Mouse (Mus musculus) MEL (cell line): ENCODE measurements around the gene Rnaseh2b. TPM values are rescaled to one million over a fixed set of nuclear protein-coding genes. Genes with fewer than 3 reads are reported as not detected.

Experiments
- DNase-seq: peaks from one replicate; pipeline ENCODE4 v3.0.0; 2011; ENCODE audit warnings: low read depth, low spot score
- H3K27ac ChIP-seq: 2 replicates; pipeline ENCODE4 v1.5.1; 2012; ENCODE audit warnings: low read depth, mild to moderate bottlenecking, control low read depth, low read length, moderate library complexity; ENCODE audit not compliant: control insufficient read depth
- H3K27me3 ChIP-seq, 2 experiments: fragments of 150-350 bp in 1 of 2; sonication (generic) in 1 of 2; 2 replicates each; pipeline ENCODE4 v1.6.1; 2012; ENCODE audit warnings: low read length in 2 of 2, mild to moderate bottlenecking in 2 of 2, improper control_type of control experiment in 1 of 2, moderate library complexity in 1 of 2; ENCODE audit not compliant: insufficient read depth in 2 of 2, control insufficient read depth in 1 of 2
- H3K36me3 ChIP-seq, 2 experiments: 2 replicates each; pipeline ENCODE4 v1.6.1; 2012 to 2014; ENCODE audit warnings: low read length in 2 of 2, improper control_type of control experiment in 1 of 2, inconsistent platforms in 1 of 2, mild to moderate bottlenecking in 1 of 2; ENCODE audit not compliant: insufficient read depth in 2 of 2, control insufficient read depth in 1 of 2
- H3K4me1 ChIP-seq, 2 experiments: fragments of 150-350 bp in 1 of 2; sonication (generic) in 1 of 2; 2 replicates each; pipeline ENCODE4 v1.6.1; 2012; ENCODE audit warnings: low read length in 2 of 2, improper control_type of control experiment in 1 of 2, mild to moderate bottlenecking in 1 of 2; ENCODE audit not compliant: insufficient read depth in 2 of 2, control insufficient read depth in 1 of 2
- H3K4me3 ChIP-seq, 2 experiments: fragments of 150-350 bp in 1 of 2; sonication (generic) in 1 of 2; 2 replicates each; pipeline ENCODE4 v1.5.1; 2012; ENCODE audit warnings: low read depth in 2 of 2, low read length in 2 of 2, mild to moderate bottlenecking in 2 of 2, moderate library complexity in 2 of 2, control low read depth in 1 of 2, improper control_type of control experiment in 1 of 2; ENCODE audit not compliant: control insufficient read depth in 1 of 2, insufficient read depth in 1 of 2
- H3K79me2 ChIP-seq: 2 replicates; pipeline ENCODE4 v1.6.1; 2012; ENCODE audit warnings: mild to moderate bottlenecking, low read length, moderate library complexity; ENCODE audit not compliant: control insufficient read depth, poor library complexity, insufficient read depth
- H3K9ac ChIP-seq: 2 replicates; pipeline ENCODE4 v1.6.1; 2012; ENCODE audit warnings: low read depth, mild to moderate bottlenecking, control low read depth, low read length, moderate library complexity; ENCODE audit not compliant: control insufficient read depth, poor library complexity, severe bottlenecking
- H3K9me3 ChIP-seq: fragments of 150-350 bp; sonication (generic); replicated peaks from 2 replicates; pipeline ENCODE4 v1.6.1; 2012; ENCODE audit warnings: mild to moderate bottlenecking, low read length, improper control_type of control experiment, moderate library complexity; ENCODE audit not compliant: insufficient read depth
- CHD2 ChIP-seq: IDR thresholded peaks from 2 replicates; pipeline ENCODE4 v1.6.1; 2011; ENCODE audit warnings: low read length, improper control_type of control experiment
- CTCF ChIP-seq, 3 experiments: IDR thresholded peaks in 2 of 3; conservative IDR thresholded peaks in 1 of 3; 2 replicates each; pipeline ENCODE4 v1.5.1; 2011 to 2012; ENCODE audit warnings: low read length in 3 of 3, low read depth in 2 of 3, mild to moderate bottlenecking in 2 of 3, improper control_type of control experiment in 1 of 3, inconsistent platforms in 1 of 3, mixed read lengths in 1 of 3, moderate library complexity in 1 of 3; ENCODE audit not compliant: control insufficient read depth in 1 of 3, insufficient read depth in 1 of 3, poor library complexity in 1 of 3, severe bottlenecking in 1 of 3
- ELF1 ChIP-seq: IDR thresholded peaks from 2 replicates; pipeline ENCODE4 v1.6.1; 2014; ENCODE audit warnings: low read depth, mild to moderate bottlenecking, inconsistent platforms, low read length, improper control_type of control experiment, moderate library complexity
- NELFE ChIP-seq: IDR thresholded peaks from 2 replicates; pipeline ENCODE4 v1.6.1; 2011; ENCODE audit warnings: low read depth, low read length, improper control_type of control experiment
- NRF1 ChIP-seq: IDR thresholded peaks from 2 replicates; pipeline ENCODE4 v1.6.1; 2014; ENCODE audit warnings: low read depth, mild to moderate bottlenecking, inconsistent platforms, low read length, improper control_type of control experiment, moderate library complexity; ENCODE audit not compliant: poor library complexity, insufficient read depth, severe bottlenecking
- POLR2A ChIP-seq, 2 experiments: IDR thresholded peaks; 2 replicates each; pipeline ENCODE4 v1.6.1; 2011 to 2012; ENCODE audit warnings: low read length in 2 of 2, mild to moderate bottlenecking in 2 of 2, control low read depth in 1 of 2, improper control_type of control experiment in 1 of 2, low read depth in 1 of 2, moderate library complexity in 1 of 2; ENCODE audit not compliant: control insufficient read depth in 1 of 2, insufficient read depth in 1 of 2, poor library complexity in 1 of 2
- RAD21 ChIP-seq: IDR thresholded peaks from 2 replicates; pipeline ENCODE4 v1.6.1; 2011; ENCODE audit warnings: mild to moderate bottlenecking, low read depth, low read length, improper control_type of control experiment
- SMC3 ChIP-seq: IDR thresholded peaks from 2 replicates; pipeline ENCODE4 v1.6.1; 2011; ENCODE audit warnings: low read depth, low read length, improper control_type of control experiment
- TCF12 ChIP-seq: IDR thresholded peaks from 2 replicates; pipeline ENCODE4 v1.6.1; 2014; ENCODE audit warnings: low read depth, mild to moderate bottlenecking, inconsistent platforms, low read length, improper control_type of control experiment, moderate library complexity
- polyA plus RNA-seq, 2 experiments: library from polyadenylated mRNA; stranded (reverse) in 1 of 2; unstranded in 1 of 2; fragments of >175 nt in 1 of 2; fragments of >200 nt in 1 of 2; gene quantifications; 2 replicates each; pipeline versions ENCODE4 v1.2.1 to v1.2.4; 2012; ENCODE audit warnings: low replicate concordance in 2 of 2, low read depth in 1 of 2; ENCODE audit not compliant: insufficient read length in 2 of 2, insufficient read depth in 1 of 2, missing spikeins in 1 of 2
- total RNA-seq: library from RNA; depleted of rRNA; stranded (reverse); fragments of 300-350 nt; gene quantifications from 2 replicates; pipeline ENCODE4 v1.2.3, GENCODE M21; 2012

The Rnaseh2b gene
- total and polyA plus RNA-seq, 3 experiments: 50.2 to 412 (median 88.2) TPM

DNA sequence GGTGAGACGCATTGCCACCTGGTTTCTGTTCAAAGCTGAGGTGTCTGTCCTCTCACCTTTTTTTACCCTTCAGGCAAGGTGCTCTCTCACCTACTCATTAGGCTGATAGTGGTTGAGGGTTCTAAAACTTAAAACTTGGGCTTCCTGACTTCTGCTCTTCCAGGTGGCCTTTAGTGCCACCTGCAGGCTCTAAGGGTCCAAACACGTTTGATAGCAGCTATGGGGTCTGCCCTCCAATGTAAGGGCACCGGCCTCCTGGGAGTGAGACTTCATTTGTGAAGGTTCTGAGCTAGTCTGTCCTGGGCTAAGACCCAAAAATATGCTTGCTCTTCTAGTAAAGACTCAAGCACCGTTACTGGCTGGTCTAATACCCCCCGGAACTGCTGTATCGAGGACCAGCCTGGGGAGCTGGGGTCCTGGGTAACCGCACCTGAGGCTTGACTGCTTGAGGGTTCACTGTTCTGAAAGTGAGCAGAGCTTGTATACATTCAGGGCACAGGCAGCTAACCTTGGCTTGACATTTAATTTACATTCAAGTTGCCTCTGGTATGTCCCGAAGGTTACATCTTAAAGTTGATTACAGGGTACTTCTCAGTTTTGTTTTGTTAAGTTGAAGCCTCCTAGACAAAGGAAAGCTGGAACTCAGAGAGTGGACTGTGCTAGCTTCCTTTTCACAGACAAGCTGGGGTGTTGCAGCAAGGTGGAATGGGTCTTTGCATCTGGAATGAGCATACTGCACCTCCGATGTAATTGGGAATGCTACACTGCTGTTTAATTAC is 41.7 kb downstream of the Rnaseh2b start:
- peak; percentile 45 for DNase-seq
- H3K79me2 ChIP-seq: peaks cover 36% of the 10 kb centered on the region
- no peak overlapping the region for H3K4me3 ChIP-seq
- no peaks in the 10 kb centered on the region for H3K27me3 ChIP-seq
- no peaks in the 10 kb centered on the region for H3K9me3 ChIP-seq
- no peak overlapping the region for H3K9ac ChIP-seq
- peak; percentile 12 to 46 (median 38); a peak in 4 of 6 replicates for TF ChIP-seq CTCF (IDR thresholded peaks at IDR 0.05 in 2 of 3, conservative IDR thresholded peaks at IDR 0.05 in 1 of 3; ENCODE audit: control insufficient read depth in 1 of 3, insufficient read depth in 1 of 3, low read depth in 2 of 3, low read length in 3 of 3, poor library complexity in 1 of 3, severe bottlenecking in 1 of 3)
- 0 out of 2 replicates have a peak, but pooled peaks have one; percentile 30 for TF ChIP-seq SMC3
- TF ChIP-seq ELF1: no peak
- peak; percentile 11 for TF ChIP-seq RAD21
- peaks cover 0 to 20% of the 10 kb centered on the region in 2 experiments; a peak in 2 of 4 replicates for H3K36me3 ChIP-seq
- no peak overlapping the region for H3K27ac ChIP-seq
- peaks cover 5 to 19% of the 10 kb centered on the region in 2 experiments; a peak in 3 of 4 replicates for H3K4me1 ChIP-seq

DNA sequence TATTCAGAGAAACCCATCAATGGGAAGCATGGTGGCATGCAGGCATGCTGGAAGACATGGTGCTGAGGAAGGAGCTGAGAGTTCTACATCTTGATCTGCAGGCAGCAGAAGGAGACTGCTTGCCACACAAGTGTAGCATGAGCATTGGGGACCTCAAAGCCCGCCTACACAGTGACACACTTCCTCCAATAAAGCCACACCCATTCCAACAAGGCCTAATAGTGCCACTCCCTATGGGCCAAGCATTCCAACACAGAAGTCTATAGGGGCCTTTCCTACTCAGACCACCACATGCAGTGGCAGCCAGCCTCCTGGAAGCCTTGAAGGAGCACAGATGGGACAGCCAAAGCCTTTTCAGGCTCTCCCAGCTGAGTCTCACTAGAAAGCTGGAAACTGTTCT is 46.8 kb downstream of the Rnaseh2b start:
- H3K9ac ChIP-seq: no peak overlapping the region
- no peaks in the 10 kb centered on the region for H3K27me3 ChIP-seq
- H3K27ac ChIP-seq: no peak overlapping the region
- H3K4me1 ChIP-seq: peaks cover 24 to 26% of the 10 kb centered on the region in 2 experiments
- H3K79me2 ChIP-seq: peaks cover 21% of the 10 kb centered on the region
- no peak overlapping the region for H3K4me3 ChIP-seq
- no peaks in the 10 kb centered on the region for H3K9me3 ChIP-seq
- TF ChIP-seq CHD2 (no peak), POLR2A (IDR thresholded peaks at IDR 0.05; ENCODE audit: control insufficient read depth in 1 of 2, insufficient read depth in 1 of 2, low read depth in 1 of 2, low read length in 2 of 2, poor library complexity in 1 of 2) (peak in 1 of 2 experiments; percentile 47; a peak in 1 of 4 replicates)
- DNase-seq: peak; percentile 53
- peaks cover 0 to 42% of the 10 kb centered on the region in 2 experiments; a peak in 2 of 4 replicates for H3K36me3 ChIP-seq

DNA sequence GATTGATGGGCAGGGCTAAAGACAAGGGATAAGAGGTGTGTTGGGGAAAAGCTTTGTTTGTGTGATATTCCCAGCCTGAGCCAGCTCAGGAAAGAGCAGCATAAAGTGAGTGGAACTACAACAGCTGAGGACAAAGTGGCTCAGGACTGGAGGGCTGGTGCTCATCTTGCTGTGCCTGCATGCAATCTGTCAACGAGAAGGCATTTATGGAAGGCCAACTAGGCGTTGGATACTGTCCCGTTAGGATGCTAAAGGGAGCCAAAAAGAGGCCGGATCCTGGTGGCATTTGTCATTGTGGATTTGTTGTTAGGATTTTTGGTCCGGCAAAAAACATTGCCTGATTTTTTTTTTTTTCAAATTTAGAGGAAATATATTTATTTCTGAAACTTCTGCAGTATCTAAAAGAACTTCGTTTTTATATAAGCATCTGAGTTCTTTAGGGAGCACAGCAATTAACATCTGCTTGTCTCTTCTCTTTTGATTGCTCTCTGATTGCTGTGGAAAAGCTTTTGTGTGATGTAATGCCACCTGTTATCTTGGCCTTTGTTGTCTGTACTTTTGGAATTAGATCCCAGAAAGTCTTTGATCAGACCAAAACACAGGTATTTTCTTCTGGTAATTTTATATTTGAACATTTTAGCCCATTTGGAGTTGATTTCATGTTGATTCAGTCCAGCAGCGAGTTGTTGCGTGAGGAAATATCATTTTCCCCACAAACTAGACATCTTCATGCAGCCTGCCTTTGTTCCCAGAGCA is 49.7 kb downstream of the Rnaseh2b start:
- DNase-seq: peak; percentile 10
- H3K9me3 ChIP-seq: no peaks in the 10 kb centered on the region
- H3K4me3 ChIP-seq: peak overlapping the region in 1 of 2 experiments; percentile 32; a peak in 2 of 4 replicates
- H3K79me2 ChIP-seq: peaks cover 18% of the 10 kb centered on the region
- TF ChIP-seq TCF12 (no peak), NRF1 (0 out of 2 replicates have a peak, but pooled peaks have one; percentile 29), NELFE (no peak)
- H3K27ac ChIP-seq: peak overlapping the region; percentile 95
- peaks cover 24 to 26% of the 10 kb centered on the region in 2 experiments for H3K4me1 ChIP-seq
- peak overlapping the region; percentile 36 for H3K9ac ChIP-seq
- no peaks in the 10 kb centered on the region for H3K27me3 ChIP-seq
- peaks cover 0 to 42% of the 10 kb centered on the region in 2 experiments; a peak in 2 of 4 replicates for H3K36me3 ChIP-seq
